Mouse (Mus musculus) embryonic fibroblast, embryonic 13.5 days (primary cell): ENCODE results near the gene Usp10. TPM values are rescaled to one million over a fixed set of nuclear protein-coding genes. Genes with fewer than 3 reads are reported as not detected.

Source experiments
- H3K27ac ChIP-seq: 2 replicates; pipeline ENCODE4 v1.5.1; 2012; ENCODE audit warnings: low read length, control low read depth, inconsistent platforms; ENCODE audit not compliant: insufficient read depth
- H3K4me1 ChIP-seq: 2 replicates; pipeline ENCODE4 v1.6.1; 2011; ENCODE audit warnings: low read length; ENCODE audit not compliant: control insufficient read depth, insufficient read depth
- H3K4me3 ChIP-seq: 2 replicates; pipeline ENCODE4 v1.5.1; 2011; ENCODE audit warnings: mild to moderate bottlenecking, control low read depth, low read length; ENCODE audit not compliant: insufficient read depth
- CTCF ChIP-seq: IDR thresholded peaks from 2 replicates; pipeline ENCODE4 v1.5.1; 2011; ENCODE audit warnings: mild to moderate bottlenecking, control low read depth, low read length, moderate library complexity, borderline replicate concordance; ENCODE audit not compliant: insufficient read depth
- POLR2A ChIP-seq: IDR thresholded peaks from 2 replicates; pipeline ENCODE4 v1.6.1; 2011; ENCODE audit warnings: low read depth, mild to moderate bottlenecking, control low read depth, low read length, moderate library complexity
- polyA plus RNA-seq: library from polyadenylated mRNA; stranded (reverse); fragments of >200 nt; gene quantifications from 2 replicates; pipeline ENCODE4 v1.2.4, GENCODE M21; 2011; ENCODE audit warnings: low read depth; ENCODE audit not compliant: missing spikeins, insufficient read length

Usp10 gene
- polyA plus RNA-seq, 1 experiment, result 83.9 TPM

GRCm38 (mm10) chr8:119952282-119952681 lies 42.1 kb downstream of the Usp10 start:
- Histone ChIP-seq H3K4me1 (no peaks in the 10 kb centered on the region), H3K27ac (no peak overlapping the region), H3K4me3 (no peak overlapping the region)
- no peak for TF ChIP-seq POLR2A
- no peak for TF ChIP-seq CTCF

DNA sequence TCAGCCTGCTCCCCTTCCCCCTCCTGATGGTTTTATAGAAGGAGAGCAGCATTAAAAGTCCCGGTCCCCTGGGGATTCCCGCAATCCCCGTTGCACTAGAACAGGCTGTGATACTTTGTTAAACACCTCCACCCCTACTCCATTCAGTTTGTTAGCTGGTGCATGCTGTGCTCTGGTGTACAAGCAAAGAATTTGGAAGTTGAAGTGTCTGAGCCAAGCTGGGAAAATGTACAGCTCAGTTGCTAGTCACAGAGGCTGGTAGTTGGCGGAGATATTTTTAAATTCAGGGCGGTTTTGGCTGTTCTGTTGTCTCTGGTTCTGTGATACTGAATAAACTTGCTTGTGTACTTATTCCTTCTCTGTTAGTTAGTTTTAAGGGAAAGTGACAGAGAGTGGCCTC lies 42.6 kb downstream of the Usp10 start:
- Histone ChIP-seq H3K4me1 (no peaks in the 10 kb centered on the region), H3K27ac (no peak overlapping the region), H3K4me3 (no peak overlapping the region)
- TF ChIP-seq CTCF, result no peak
- no peak for TF ChIP-seq POLR2A

DNA sequence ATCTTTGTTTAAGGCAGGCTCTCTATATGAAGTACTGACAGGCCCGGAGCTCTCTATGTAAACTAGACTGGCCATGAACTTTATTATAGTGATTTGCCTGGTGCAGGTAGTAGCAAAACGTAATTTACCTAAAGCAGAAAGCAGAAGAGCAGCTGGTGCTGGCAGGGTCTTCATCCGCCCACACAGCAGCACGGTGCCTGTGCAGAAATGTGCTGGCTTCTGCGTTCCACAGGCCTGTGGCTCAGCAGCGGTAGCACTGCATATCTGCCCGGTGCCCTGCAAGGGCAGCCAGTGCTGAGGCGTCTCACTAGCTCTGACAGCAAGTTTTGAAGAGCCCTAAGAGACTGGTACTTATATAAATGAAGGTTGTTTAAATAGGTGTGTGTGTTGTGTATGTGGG lies 45.2 kb downstream of the Usp10 start:
- TF ChIP-seq POLR2A, result no peak
- TF ChIP-seq CTCF, result no peak
- H3K4me3 ChIP-seq, result no peak overlapping the region
- no peaks in the 10 kb centered on the region for H3K4me1 ChIP-seq
- H3K27ac ChIP-seq, result no peak overlapping the region

DNA sequence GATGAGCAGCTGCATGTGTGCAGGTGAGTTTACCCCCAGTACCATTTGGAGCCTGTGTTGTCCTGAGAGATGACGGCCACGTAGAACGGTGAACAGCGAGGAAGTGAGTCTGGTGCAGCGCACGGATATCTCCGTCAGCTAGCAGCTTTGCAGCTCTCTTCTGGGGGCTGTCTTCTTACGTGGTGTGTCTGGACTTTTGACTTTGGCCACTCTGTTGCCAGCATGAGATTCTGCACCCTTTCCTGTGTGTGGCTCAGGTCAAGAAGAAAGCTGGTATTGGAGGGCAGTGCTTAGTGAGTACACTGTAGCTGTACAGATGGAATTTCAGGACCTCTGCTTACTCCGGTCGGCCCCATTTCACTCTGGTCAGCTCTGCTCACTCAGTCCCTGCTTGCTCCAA lies 47.9 kb downstream of the Usp10 start:
- Histone ChIP-seq H3K27ac (no peak overlapping the region), H3K4me1 (no peaks in the 10 kb centered on the region), H3K4me3 (no peak overlapping the region)
- TF ChIP-seq POLR2A (no peak), CTCF (no peak)

- TF ChIP-seq CTCF (peak; percentile 15; the same call in 1 of the 2 replicates), POLR2A (no peak)
- Histone ChIP-seq H3K27ac (no peak overlapping the region), H3K4me3 (no peak overlapping the region), H3K4me1 (no peaks in the 10 kb centered on the region; the same call in 1 of the 2 replicates)
These were observed 50.5 kb downstream of the Usp10 start for GRCm38 (mm10) chr8:119960531-119961104.

DNA sequence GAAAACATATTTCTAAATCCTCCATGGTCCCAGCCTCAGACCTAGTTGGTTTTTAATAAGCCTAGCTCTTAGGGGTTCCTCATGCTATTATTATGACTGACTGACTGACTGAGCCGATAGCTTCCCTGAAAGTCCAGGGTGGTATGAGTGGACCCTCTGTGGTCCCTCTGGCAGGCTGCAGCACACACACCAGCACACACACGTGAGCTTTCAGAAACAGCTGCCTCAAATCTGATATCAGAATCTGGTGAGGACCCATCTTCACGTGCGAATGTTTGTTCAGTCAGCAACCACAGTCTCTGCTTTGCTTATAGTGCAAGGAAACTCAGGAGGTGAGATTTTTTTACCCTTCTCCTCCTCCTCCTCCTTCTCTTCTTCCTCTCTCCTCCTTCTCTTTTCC lies 54.7 kb downstream of the Usp10 start:
- no peak for TF ChIP-seq CTCF
- TF ChIP-seq POLR2A, result no peak
- H3K4me3 ChIP-seq, result no peak overlapping the region
- H3K4me1 ChIP-seq, result no peaks in the 10 kb centered on the region; the same call in 1 of the 2 replicates
- peak overlapping the region; percentile 55 for H3K27ac ChIP-seq

- H3K4me3 ChIP-seq, result no peak overlapping the region
- no peak for TF ChIP-seq CTCF
- no peak for TF ChIP-seq POLR2A
- no peaks in the 10 kb centered on the region; the same call in 1 of the 2 replicates for H3K4me1 ChIP-seq
- no peak overlapping the region for H3K27ac ChIP-seq
These were observed 57.3 kb downstream of the Usp10 start for GRCm38 (mm10) chr8:119967435-119967834.

DNA sequence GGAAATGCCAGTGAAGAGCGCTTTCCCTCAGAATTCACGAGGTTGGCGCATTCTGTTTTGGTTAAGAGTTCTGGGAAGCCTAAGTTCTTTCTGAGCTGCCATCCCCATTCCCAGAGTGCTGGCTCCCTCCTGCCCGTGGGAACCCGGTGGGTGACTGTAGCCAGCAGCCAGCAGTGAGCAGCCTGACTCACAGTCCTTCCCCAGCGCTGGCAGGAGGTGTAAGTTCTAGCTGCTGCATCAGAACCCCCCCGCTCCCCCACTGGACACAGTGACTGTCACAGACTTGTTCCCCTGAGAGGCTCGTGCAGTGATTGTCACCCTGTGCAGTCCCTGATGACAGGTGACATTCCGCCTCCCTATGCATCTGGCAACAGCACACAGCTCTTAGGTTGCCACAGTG lies 60.0 kb downstream of the Usp10 start:
- no peak overlapping the region for H3K27ac ChIP-seq
- no peak overlapping the region for H3K4me3 ChIP-seq
- no peaks in the 10 kb centered on the region for H3K4me1 ChIP-seq
- TF ChIP-seq CTCF, result no peak

- H3K27ac ChIP-seq, result no peak overlapping the region
These were observed 62.4 kb downstream of the Usp10 start for GRCm38 (mm10) chr8:119972558-119972957.

GRCm38 (mm10) chr8:119978770-119979381 lies 68.7 kb downstream of the Usp10 start:
- Histone ChIP-seq H3K4me3 (no peak overlapping the region), H3K27ac (no peak overlapping the region), H3K4me1 (no peaks in the 10 kb centered on the region; the same call in 1 of the 2 replicates)
- TF ChIP-seq POLR2A (no peak), CTCF (no peak)

More at GRCm38 (mm10) chr8:119972558-119972957, 62.4 kb downstream of the Usp10 start:
- H3K4me3 ChIP-seq, result no peak overlapping the region
- TF ChIP-seq POLR2A, result no peak
- no peak for TF ChIP-seq CTCF
- no peaks in the 10 kb centered on the region for H3K4me1 ChIP-seq

DNA sequence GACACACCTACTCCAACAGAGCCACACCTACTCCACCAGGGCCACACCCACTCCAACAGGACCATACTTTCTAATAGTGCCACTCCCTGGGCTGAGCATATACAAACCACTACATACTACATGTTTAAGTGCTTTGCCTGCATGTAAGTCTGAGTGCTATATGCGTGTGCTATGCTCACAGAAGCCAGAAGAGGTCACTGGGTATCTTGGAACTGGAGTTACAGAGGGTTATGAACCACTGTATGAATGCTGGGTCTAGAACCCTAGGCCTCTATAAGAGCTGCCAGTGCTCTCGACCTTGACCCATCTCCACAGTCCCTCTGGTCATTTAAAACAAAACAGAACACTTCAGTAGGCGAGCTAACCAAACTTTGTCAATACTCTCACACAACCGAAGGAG lies 71.1 kb downstream of the Usp10 start:
- TF ChIP-seq POLR2A (no peak), CTCF (no peak)
- H3K4me1 ChIP-seq, result no peaks in the 10 kb centered on the region; the same call in 1 of the 2 replicates
- H3K4me3 ChIP-seq, result no peak overlapping the region
- no peak overlapping the region for H3K27ac ChIP-seq
